Mouse (Mus musculus) forebrain, embryonic 13.5 days (tissue): ENCODE data around the gene Cplx3. TPM values are rescaled to one million over a fixed set of nuclear protein-coding genes. Genes with fewer than 3 reads are reported as not detected.

Experiments used
- ATAC-seq: fragments of 200-750 bp; cut with Nextera tagmentation; 2 replicates; pipeline ENCODE4 v1.8.0; 2017
- H3K27ac ChIP-seq: fragments of 300-500 bp; sonication (generic); 2 replicates; pipeline ENCODE4 v1.5.1; 2015; ENCODE audit warnings: inconsistent platforms, mild to moderate bottlenecking, moderate library complexity
- H3K27me3 ChIP-seq: fragments of 300-500 bp; sonication (generic); 2 replicates; pipeline ENCODE4 v1.6.1; 2015; ENCODE audit warnings: mild to moderate bottlenecking, inconsistent platforms
- H3K36me3 ChIP-seq: fragments of 300-500 bp; sonication (generic); 2 replicates; pipeline ENCODE4 v1.6.1; 2015; ENCODE audit warnings: mild to moderate bottlenecking, inconsistent platforms; ENCODE audit not compliant: poor library complexity, severe bottlenecking
- H3K4me1 ChIP-seq: fragments of 300-500 bp; sonication (generic); 2 replicates; pipeline ENCODE4 v1.6.1; 2015; ENCODE audit warnings: inconsistent platforms
- H3K4me2 ChIP-seq: fragments of 300-500 bp; sonication (generic); 2 replicates; pipeline ENCODE4 v1.6.1; 2015; ENCODE audit warnings: inconsistent platforms, mild to moderate bottlenecking, moderate library complexity
- H3K4me3 ChIP-seq: fragments of 300-500 bp; sonication (generic); 2 replicates; pipeline ENCODE4 v1.5.1; 2015; ENCODE audit warnings: mild to moderate bottlenecking, inconsistent platforms
- H3K9ac ChIP-seq: fragments of 300-500 bp; sonication (generic); 2 replicates; pipeline ENCODE4 v1.6.1; 2015; ENCODE audit warnings: mild to moderate bottlenecking, inconsistent platforms
- H3K9me3 ChIP-seq: fragments of 300-500 bp; sonication (generic); replicated peaks from 2 replicates; pipeline ENCODE4 v1.6.1; 2016; ENCODE audit warnings: inconsistent platforms
- WGBS: fragments of 180-500 bp; shearing (Covaris S2); methylation state at CpG from one replicate; pipeline ENCODE4 v1.1.7; 2015; 5-methylcytosine and 5-hydroxymethylcytosine counted together
- polyA plus RNA-seq: library from polyadenylated mRNA; unstranded; fragments of >200 nt; fragmentation: Nextera tagmentation; extraction: Ambion mirVana; gene quantifications from 2 replicates; pipeline ENCODE4 v1.2.1, GENCODE M21; 2015

Cplx3 gene
- polyA plus RNA-seq = not detected in 2 replicates

- peak; percentile 60; the same call in 1 of the 2 replicates for ATAC-seq
- H3K27me3 ChIP-seq = peaks cover 39% of the 10 kb centered on the region
- H3K27ac ChIP-seq = no peak within 1 kb of the TSS
- peak within 1 kb of the TSS; percentile 45 for H3K4me2 ChIP-seq
- no peaks in the 10 kb centered on the region for H3K9me3 ChIP-seq
- H3K4me1 ChIP-seq = peaks cover 24% of the 10 kb centered on the region
- H3K4me3 ChIP-seq = peak within 1 kb of the TSS; percentile 14; the same call in 1 of the 2 replicates
- WGBS = 4% methylated on average over 24 of the region's 24 CpGs
- no peaks in the 10 kb centered on the region for H3K36me3 ChIP-seq
- no peak within 1 kb of the TSS for H3K9ac ChIP-seq
Measured at GRCm38 (mm10) chr9:57606139-57606851, at the start of gene Cplx3. TSS of gene Cplx3 (minus strand) at chr9:57606281.

GRCm38 (mm10) chr9:57655749-57656148 is 49.7 kb upstream of the Cplx3 start:
- peak overlapping the region; percentile 35 for H3K9ac ChIP-seq
- ATAC-seq = peak; percentile 86
- H3K36me3 ChIP-seq = no peaks in the 10 kb centered on the region
- H3K27me3 ChIP-seq = 0 out of 2 replicates have a peak, but pooled peaks cover 8% of the 10 kb centered on the region
- no peak overlapping the region for H3K4me3 ChIP-seq
- H3K4me2 ChIP-seq = peak overlapping the region; percentile 48
- WGBS = 3% methylated on average over 11 of the region's 11 CpGs
- no peaks in the 10 kb centered on the region for H3K9me3 ChIP-seq
- peaks cover 17% of the 10 kb centered on the region for H3K4me1 ChIP-seq
- no peak overlapping the region for H3K27ac ChIP-seq

- Histone ChIP-seq H3K4me1 (peaks cover 23% of the 10 kb centered on the region), H3K27ac (no peak overlapping the region), H3K27me3 (0 out of 2 replicates have a peak, but pooled peaks cover 8% of the 10 kb centered on the region), H3K36me3 (no peaks in the 10 kb centered on the region), H3K9ac (peak overlapping the region; percentile 26; the same call in 1 of the 2 replicates), H3K4me2 (no peak overlapping the region), H3K9me3 (no peaks in the 10 kb centered on the region), H3K4me3 (no peak overlapping the region)
- 96% methylated on average over 1 of the region's 1 CpGs for WGBS
- ATAC-seq = no peak
Measured at GRCm38 (mm10) chr9:57654966-57655365, 48.9 kb upstream of the Cplx3 start.

GRCm38 (mm10) chr9:57653283-57653682 is 47.2 kb upstream of the Cplx3 start, which contains the start of gene Csk:
TSS of gene Csk (minus strand) at chr9:57653631.
- H3K4me1 ChIP-seq = peaks cover 23% of the 10 kb centered on the region
- WGBS = 38% methylated on average over 5 of the region's 5 CpGs
- H3K4me3 ChIP-seq = no peak within 1 kb of the TSS
- H3K9me3 ChIP-seq = no peaks in the 10 kb centered on the region
- ATAC-seq = no peak
- 0 out of 2 replicates have a peak, but pooled peaks cover 8% of the 10 kb centered on the region for H3K27me3 ChIP-seq
- no peaks in the 10 kb centered on the region for H3K36me3 ChIP-seq
- no peak within 1 kb of the TSS; the same call in 1 of the 2 replicates for H3K9ac ChIP-seq
- no peak within 1 kb of the TSS for H3K27ac ChIP-seq
- H3K4me2 ChIP-seq = no peak within 1 kb of the TSS

GRCm38 (mm10) chr9:57652855-57653254 is 46.8 kb upstream of the Cplx3 start:
- WGBS = 15% methylated on average over 3 of the region's 3 CpGs
- no peak for ATAC-seq
- no peaks in the 10 kb centered on the region for H3K9me3 ChIP-seq
- H3K4me3 ChIP-seq = no peak overlapping the region
- 0 out of 2 replicates have a peak, but pooled peaks cover 8% of the 10 kb centered on the region for H3K27me3 ChIP-seq
- no peak overlapping the region for H3K27ac ChIP-seq
- H3K36me3 ChIP-seq = no peaks in the 10 kb centered on the region
- peaks cover 23% of the 10 kb centered on the region for H3K4me1 ChIP-seq
- no peak overlapping the region; the same call in 1 of the 2 replicates for H3K9ac ChIP-seq
- H3K4me2 ChIP-seq = no peak overlapping the region

- no peak overlapping the region for H3K27ac ChIP-seq
- peaks cover 23% of the 10 kb centered on the region for H3K4me1 ChIP-seq
- H3K4me2 ChIP-seq = no peak overlapping the region
- H3K9me3 ChIP-seq = no peaks in the 10 kb centered on the region
- ATAC-seq = no peak
- H3K36me3 ChIP-seq = no peaks in the 10 kb centered on the region
- no peak overlapping the region for H3K9ac ChIP-seq
- no peak overlapping the region for H3K4me3 ChIP-seq
- 0 out of 2 replicates have a peak, but pooled peaks cover 8% of the 10 kb centered on the region for H3K27me3 ChIP-seq
- WGBS = 66% methylated on average over 9 of the region's 9 CpGs
Measured at GRCm38 (mm10) chr9:57652351-57652750, 46.3 kb upstream of the Cplx3 start.

- Histone ChIP-seq H3K27ac (no peak overlapping the region), H3K4me2 (no peak overlapping the region), H3K4me1 (peaks cover 20% of the 10 kb centered on the region), H3K36me3 (no peaks in the 10 kb centered on the region), H3K9me3 (no peaks in the 10 kb centered on the region), H3K4me3 (no peak overlapping the region), H3K9ac (no peak overlapping the region), H3K27me3 (0 out of 2 replicates have a peak, but pooled peaks cover 8% of the 10 kb centered on the region)
- 45% methylated on average over 6 of the region's 6 CpGs for WGBS
- ATAC-seq = no peak
Measured at GRCm38 (mm10) chr9:57650786-57651311, 44.8 kb upstream of the Cplx3 start.

GRCm38 (mm10) chr9:57650130-57650785 is 44.2 kb upstream of the Cplx3 start:
- no peak overlapping the region for H3K27ac ChIP-seq
- no peak overlapping the region for H3K4me3 ChIP-seq
- 92% methylated on average over 6 of the region's 6 CpGs for WGBS
- H3K36me3 ChIP-seq = no peaks in the 10 kb centered on the region
- H3K4me2 ChIP-seq = no peak overlapping the region
- H3K4me1 ChIP-seq = peaks cover 22% of the 10 kb centered on the region
- no peaks in the 10 kb centered on the region for H3K9me3 ChIP-seq
- 0 out of 2 replicates have a peak, but pooled peaks cover 8% of the 10 kb centered on the region for H3K27me3 ChIP-seq
- ATAC-seq = no peak
- no peak overlapping the region for H3K9ac ChIP-seq

GRCm38 (mm10) chr9:57647286-57648108 is 41.4 kb upstream of the Cplx3 start:
- Histone ChIP-seq H3K4me3 (no peak overlapping the region), H3K9ac (no peak overlapping the region), H3K4me2 (no peak overlapping the region), H3K9me3 (no peaks in the 10 kb centered on the region), H3K27ac (no peak overlapping the region), H3K36me3 (no peaks in the 10 kb centered on the region), H3K4me1 (peaks cover 33% of the 10 kb centered on the region), H3K27me3 (no peaks in the 10 kb centered on the region)
- no peak for ATAC-seq
- 74% methylated on average over 4 of the region's 4 CpGs for WGBS

- H3K27me3 ChIP-seq = no peaks in the 10 kb centered on the region
- WGBS = 41% methylated on average over 12 of the region's 12 CpGs
Measured at GRCm38 (mm10) chr9:57646551-57647103, 40.5 kb upstream of the Cplx3 start.

More at GRCm38 (mm10) chr9:57646551-57647103, 40.5 kb upstream of the Cplx3 start:
- Histone ChIP-seq H3K4me2 (no peak overlapping the region), H3K9me3 (no peaks in the 10 kb centered on the region), H3K27ac (no peak overlapping the region), H3K4me1 (peaks cover 41% of the 10 kb centered on the region), H3K9ac (no peak overlapping the region), H3K36me3 (peaks cover 8% of the 10 kb centered on the region; the same call in 1 of the 2 replicates), H3K4me3 (no peak overlapping the region)
- ATAC-seq = no peak
